20 mouse cellular contexts compared by ENCODE assay signal in genomic region chr8:91153831-91154230, GRCm38 (mm10). TPM values are rescaled to one million over a fixed set of nuclear protein-coding genes. Genes with fewer than 3 reads are reported as not detected.
DNase-seq lines count a peak whose midpoint lies in the region; ATAC-seq and TF ChIP-seq lines count a peak whose summit lies in the region.
"Had no signal": no experiment of that assay in that cellular context is flagged by ENCODE, and none has a peak within 500 bp of the region (broad histone marks: within the 10 kb centered on the region; RNA-seq: fewer than 3 reads in every experiment).

No protein-coding gene starts in this region.

- in situ Hi-C loops in ES-E14 (cut with MboI; ENCODE audit: low sequenced_read_pairs in 2 of 2, unreplicated experiment in 2 of 2) = no loop called here

- no peaks in the 10 kb centered on the region for H3K4me1 ChIP-seq in hindbrain, postnatal 0 days (ENCODE audit: insufficient read depth, low read length)
- H3K4me1 ChIP-seq in hindbrain, embryonic 10.5 days (replicated peaks) = no peaks in the 10 kb centered on the region
- no peaks in the 10 kb centered on the region for H3K4me1 ChIP-seq in midbrain, postnatal 0 days (ENCODE audit: insufficient read depth, low read length)
- no peaks in the 10 kb centered on the region for H3K4me1 ChIP-seq in midbrain, embryonic 14.5 days (ENCODE audit: control insufficient read depth, insufficient read depth, low read length)
- no peaks in the 10 kb centered on the region for H3K4me1 ChIP-seq in ES-E14 (ENCODE audit: control insufficient read depth in 2 of 2, insufficient read depth in 2 of 2, low read length in 2 of 2, poor library complexity in 1 of 2)
- H3K4me1 ChIP-seq: embryonic facial prominence, embryonic 15.5 days; liver, embryonic 13.5 days; midbrain, embryonic 10.5 days; neural tube, embryonic 13.5 days had no signal

- no peaks in the 10 kb centered on the region for H3K9me3 ChIP-seq in hindbrain, postnatal 0 days (ENCODE audit: low read length)
- peaks cover 13% of the 10 kb centered on the region for H3K9me3 ChIP-seq in hindbrain, embryonic 10.5 days
- no peaks in the 10 kb centered on the region for H3K9me3 ChIP-seq in midbrain, postnatal 0 days (ENCODE audit: low read length)
- peaks cover 3% of the 10 kb centered on the region; the same call in 1 of the 2 replicates for H3K9me3 ChIP-seq in midbrain, embryonic 14.5 days (ENCODE audit: control insufficient read depth, low read length)
- no peaks in the 10 kb centered on the region for H3K9me3 ChIP-seq in ES-E14 (ENCODE audit: control insufficient read depth, insufficient read depth, low read depth, low read length)
- H3K9me3 ChIP-seq: embryonic facial prominence, embryonic 15.5 days; kidney, embryonic 15.5 days; limb, embryonic 10.5 days had no signal

- H3K9ac ChIP-seq in hindbrain, postnatal 0 days (replicated peaks; ENCODE audit: low read length) = no peak overlapping the region
- no peak overlapping the region for H3K9ac ChIP-seq in midbrain, postnatal 0 days (replicated peaks; ENCODE audit: low read length, poor library complexity, severe bottlenecking)
- no peak overlapping the region for H3K9ac ChIP-seq in midbrain, embryonic 14.5 days (replicated peaks; ENCODE audit: low read length)
- no peak overlapping the region for H3K9ac ChIP-seq in ES-E14 (ENCODE audit: insufficient read depth, low read depth, low read length, poor library complexity, severe bottlenecking)
- H3K9ac ChIP-seq: embryonic facial prominence, embryonic 15.5 days; kidney, embryonic 15.5 days; liver, embryonic 13.5 days; neural tube, embryonic 13.5 days had no signal

- H3K4me2 ChIP-seq in hindbrain, postnatal 0 days (ENCODE audit: low read depth, low read length) = no peak overlapping the region
- no peak overlapping the region for H3K4me2 ChIP-seq in midbrain, postnatal 0 days (ENCODE audit: low read depth, low read length, poor library complexity, severe bottlenecking)
- no peak overlapping the region for H3K4me2 ChIP-seq in midbrain, embryonic 14.5 days (ENCODE audit: low read length)
- H3K4me2 ChIP-seq: embryonic facial prominence, embryonic 15.5 days; heart, embryonic 11.5 days; kidney, embryonic 15.5 days; liver, embryonic 13.5 days; neural tube, embryonic 13.5 days had no signal

- WGBS in hindbrain, postnatal 0 days = 73% methylated on average over 3 of the region's 3 CpGs
- WGBS in hindbrain, embryonic 10.5 days = 83% methylated on average over 3 of the region's 3 CpGs
- WGBS in midbrain, postnatal 0 days = 83% methylated on average over 3 of the region's 3 CpGs
- WGBS in midbrain, embryonic 14.5 days = 80% methylated on average over 3 of the region's 3 CpGs

- intact Hi-C loops in left cerebral cortex, postnatal 4 days (cut with DNase I) = no loop called here

- H3K27ac ChIP-seq in hindbrain, postnatal 0 days = no peak overlapping the region
- H3K27ac ChIP-seq in hindbrain, embryonic 10.5 days = no peak overlapping the region
- H3K27ac ChIP-seq in midbrain, postnatal 0 days (ENCODE audit: low read depth, low read length) = no peak overlapping the region
- no peak overlapping the region for H3K27ac ChIP-seq in midbrain, embryonic 14.5 days (replicated peaks; ENCODE audit: low read depth, low read length)
- no peak overlapping the region for H3K27ac ChIP-seq in ES-E14 (ENCODE audit: insufficient read depth, low read depth, low read length, poor library complexity, severe bottlenecking)
- H3K27ac ChIP-seq: embryonic facial prominence, embryonic 15.5 days; kidney, embryonic 15.5 days; limb, embryonic 10.5 days; liver, embryonic 13.5 days; midbrain, embryonic 10.5 days; neural tube, embryonic 13.5 days had no signal

- 0 out of 2 replicates have a peak, but pooled peaks have one; percentile 28 for TF ChIP-seq CTCF in hindbrain, postnatal 0 days (IDR thresholded peaks at IDR 0.05; ENCODE audit: low read depth)
- peak; percentile 41 for TF ChIP-seq CTCF in midbrain, postnatal 0 days (IDR thresholded peaks at IDR 0.05)

- ATAC-seq in hindbrain, postnatal 0 days = no peak
- no peak for ATAC-seq in midbrain, postnatal 0 days (ENCODE audit: low FRiP score)
- ATAC-seq in midbrain, embryonic 14.5 days (ENCODE audit: low FRiP score, low TSS enrichment) = no peak
- ATAC-seq in erythroblast, adult 5-6 weeks (replicated peaks; ENCODE audit: low FRiP score, poor library complexity, severe bottlenecking) = 0 out of 2 replicates have a peak, but pooled peaks have one; percentile 37
- ATAC-seq: activated CD4-positive, CD25-positive, alpha-beta regulatory T cell, adult 4 months had no signal

- H3K27me3 ChIP-seq in hindbrain, postnatal 0 days (ENCODE audit: insufficient read depth, low read length) = no peaks in the 10 kb centered on the region
- no peaks in the 10 kb centered on the region for H3K27me3 ChIP-seq in hindbrain, embryonic 10.5 days (ENCODE audit: insufficient read depth, poor library complexity, severe bottlenecking)
- no peaks in the 10 kb centered on the region for H3K27me3 ChIP-seq in midbrain, postnatal 0 days (ENCODE audit: insufficient read depth, low read length)
- H3K27me3 ChIP-seq in midbrain, embryonic 14.5 days (ENCODE audit: control insufficient read depth, insufficient read depth, low read length) = no peaks in the 10 kb centered on the region
- H3K27me3 ChIP-seq: embryonic facial prominence, embryonic 15.5 days; kidney, embryonic 15.5 days; liver, embryonic 13.5 days; neural tube, embryonic 13.5 days had no signal

- DNase-seq in hindbrain, postnatal 0 days (ENCODE audit: low spot score) = no peak
- no peak for DNase-seq in hindbrain, embryonic 10.5 days (ENCODE audit: low spot score)
- DNase-seq in midbrain, postnatal 0 days (ENCODE audit: low spot score) = no peak
- no peak for DNase-seq in midbrain, embryonic 14.5 days
- DNase-seq in ES-E14 (ENCODE audit: low read depth, low spot score) = no peak
- no peak for DNase-seq in left cerebral cortex, postnatal 4 days
- no peak for DNase-seq in cerebellum, postnatal 25 days
- DNase-seq: cerebellum, adult 9-10 months; embryo, embryonic 11 days; heart, postnatal 4 days; liver, embryonic 13.5 days; thymus, adult 2 months had no signal

- H3K4me3 ChIP-seq in hindbrain, postnatal 0 days (ENCODE audit: low read length) = no peak overlapping the region
- H3K4me3 ChIP-seq in hindbrain, embryonic 10.5 days = no peak overlapping the region
- no peak overlapping the region for H3K4me3 ChIP-seq in midbrain, postnatal 0 days (ENCODE audit: low read depth, low read length)
- H3K4me3 ChIP-seq in midbrain, embryonic 14.5 days (replicated peaks; ENCODE audit: low read depth, low read length) = no peak overlapping the region
- no peak overlapping the region for H3K4me3 ChIP-seq in ES-E14 (ENCODE audit: insufficient read depth in 1 of 2, low read depth in 1 of 2, low read length in 2 of 2, poor library complexity in 1 of 2, severe bottlenecking in 1 of 2)
- H3K4me3 ChIP-seq: embryonic facial prominence, embryonic 15.5 days; kidney, embryonic 15.5 days; limb, embryonic 10.5 days; liver, embryonic 13.5 days; midbrain, embryonic 10.5 days; neural tube, embryonic 13.5 days had no signal

- no peaks in the 10 kb centered on the region for H3K36me3 ChIP-seq in hindbrain, postnatal 0 days (ENCODE audit: insufficient read depth, low read length)
- no peaks in the 10 kb centered on the region for H3K36me3 ChIP-seq in hindbrain, embryonic 10.5 days
- H3K36me3 ChIP-seq in midbrain, postnatal 0 days (ENCODE audit: insufficient read depth, low read length) = no peaks in the 10 kb centered on the region
- no peaks in the 10 kb centered on the region for H3K36me3 ChIP-seq in midbrain, embryonic 14.5 days (ENCODE audit: control insufficient read depth, insufficient read depth, low read length)
- no peaks in the 10 kb centered on the region for H3K36me3 ChIP-seq in ES-E14 (ENCODE audit: control insufficient read depth, insufficient read depth, low read length, poor library complexity, severe bottlenecking)
- H3K36me3 ChIP-seq: embryonic facial prominence, embryonic 15.5 days; kidney, embryonic 15.5 days; limb, embryonic 10.5 days; liver, embryonic 13.5 days; midbrain, embryonic 10.5 days; neural tube, embryonic 13.5 days had no signal

TF ChIP-seq in ES-E14, 5 proteins besides CTCF, POLR2A, EP300 and RAD21:
- no peak for TF ChIP-seq HCFC1 (IDR thresholded peaks at IDR 0.05; ENCODE audit: borderline replicate concordance, insufficient read depth, low read length)
- TF ChIP-seq CHD2 (IDR thresholded peaks at IDR 0.05; ENCODE audit: low read depth, low read length) = no peak
- TF ChIP-seq ZNF384 (IDR thresholded peaks at IDR 0.05; ENCODE audit: low read depth, low read length) = no peak
- 0 out of 2 replicates have a peak, but pooled peaks have one; percentile 5 for TF ChIP-seq ZC3H11A (IDR thresholded peaks at IDR 0.05; ENCODE audit: borderline replicate concordance, low read depth, low read length)

RNA-seq across cellular contexts. Expression of gene Aktip, which starts 45.9 kb away (rescaled TPM):
- total RNA-seq in hindbrain, postnatal 0 days (2014; rRNA removed) = 186 and 211 TPM in 2 replicates
- 131 and 134 TPM in 2 replicates for polyA plus RNA-seq in hindbrain, postnatal 0 days (2015; fragmentation: Nextera tagmentation; extraction: Ambion mirVana)
- polyA plus RNA-seq in hindbrain, embryonic 10.5 days (2016; fragmentation: Nextera tagmentation; extraction: Ambion mirVana) = 72.3 and 82.4 TPM in 2 replicates
- total RNA-seq in midbrain, postnatal 0 days (2014; rRNA removed) = 133 and 163 TPM in 2 replicates
- polyA plus RNA-seq in midbrain, postnatal 0 days (2015; fragmentation: Nextera tagmentation; extraction: Ambion mirVana) = 133 and 134 TPM in 2 replicates
- polyA plus RNA-seq in midbrain, embryonic 14.5 days (2014; fragmentation: Nextera tagmentation; extraction: Ambion mirVana) = 131 and 143 TPM in 2 replicates
- 22.8 TPM in 2 replicates for total RNA-seq in ES-E14 (2012; rRNA removed)
- 2.3 and 8.3 TPM in 2 replicates for total RNA-seq in erythroblast, adult 5-6 weeks (2015; ENCODE audit: low replicate concordance)
- 2.0 and 3.1 TPM in 2 replicates for total RNA-seq in erythroblast, adult 5-6 weeks (2017; ENCODE audit: low replicate concordance)
- total RNA-seq in left cerebral cortex, postnatal 4 days (2021) = 10 to 100 TPM; 73.7 to 78.2 TPM
